Mouse (Mus musculus) thymus, adult 2 months (tissue): ENCODE data around the gene Gabrb3.

Experiments used
- CTCF ChIP-seq: fragments of 200-500 bp; IDR thresholded peaks from 2 replicates; pipeline ENCODE4 v1.5.1; 2012; ENCODE audit warnings: mild to moderate bottlenecking, control low read depth, low read length, moderate library complexity, borderline replicate concordance; ENCODE audit not compliant: control insufficient read depth, poor library complexity, insufficient read depth; ENCODE audit errors: extremely low read depth
- POLR2A ChIP-seq: fragments of 200-500 bp; IDR thresholded peaks from 2 replicates; pipeline ENCODE4 v1.6.1; 2012; ENCODE audit warnings: mild to moderate bottlenecking, low read length, control low read depth, moderate library complexity; ENCODE audit not compliant: control insufficient read depth, poor library complexity, insufficient read depth; ENCODE audit errors: extremely low read depth

GRCm38 (mm10) chr7:57700370-57700769, 280.9 kb downstream of the Gabrb3 start:
- TF ChIP-seq POLR2A (no peak), CTCF (no peak)
